Mouse (Mus musculus) E14TG2a.4 (cell line): ENCODE measurements around the gene Lpp.

Experiments used
- CTCF ChIP-seq: conservative IDR thresholded peaks from 2 replicates; pipeline ENCODE4 v1.5.1; 2014; ENCODE audit warnings: low read length
- NANOG ChIP-seq: IDR thresholded peaks from 2 replicates; pipeline ENCODE4 v1.6.1; 2014; ENCODE audit warnings: borderline replicate concordance, low read length, mixed read lengths

- TF ChIP-seq CTCF, result no peak
- no peak for TF ChIP-seq NANOG
Measured at GRCm38 (mm10) chr16:24913021-24913420, 519.7 kb downstream of the Lpp start.
